Mouse (Mus musculus) neutrophil, adult 59 days (primary cell): ENCODE data around the gene Ppp1r3e. TPM values are rescaled to one million over a fixed set of nuclear protein-coding genes. Genes with fewer than 3 reads are reported as not detected.

Source experiments
- total RNA-seq, 2 experiments: library from RNA; stranded (reverse); gene quantifications; 1 replicate in 1 of 2; 2 replicates in 1 of 2; pipeline ENCODE4 v1.2.4; 2023

Gene Ppp1r3e
- total RNA-seq = 1 to 10 TPM; 2.4 to 2.5 TPM

GRCm38 (mm10) chr14:54877048-54877715, at the start of gene Ppp1r3e:
TSS of gene Ppp1r3e (minus strand) at chr14:54877550.

GRCm38 (mm10) chr14:54925349-54926342, 48.3 kb upstream of the Ppp1r3e start, which contains the start of gene Efs:
TSS of gene Efs (minus strand) at chr14:54926126.

DNA sequence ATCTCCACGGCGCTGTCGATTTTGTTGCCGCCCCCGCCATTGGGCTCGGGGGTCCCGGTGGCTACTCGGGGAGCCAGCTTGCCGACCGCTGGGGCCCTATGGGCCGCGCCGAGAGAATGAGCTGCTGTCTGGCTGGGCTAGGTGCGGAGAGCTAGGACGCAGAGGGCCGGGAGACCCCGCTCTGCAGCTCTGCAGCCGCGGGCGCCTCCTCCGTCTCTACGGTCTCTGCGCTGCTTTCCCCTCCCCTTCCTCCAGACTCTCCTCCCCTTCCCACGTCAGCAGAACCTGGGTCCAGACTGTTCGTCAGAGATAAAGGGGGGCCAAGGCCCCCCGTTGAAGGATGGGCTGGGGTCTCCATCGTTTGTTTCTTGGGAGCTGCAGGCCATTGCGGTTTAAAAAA, 35.5 kb upstream of the Ppp1r3e start, which contains the start of gene Slc22a17:
Gene Slc22a17, minus strand, starts transcription at position 247 of the 400 bp plus-strand sequence.

GRCm38 (mm10) chr14:54892200-54892599, 14.8 kb upstream of the Ppp1r3e start, which contains the start of gene Pabpn1:
TSS of gene Pabpn1 (plus strand) at chr14:54892500.

GRCm38 (mm10) chr14:54883154-54884021, 6.0 kb upstream of the Ppp1r3e start, which contains the start of the genes Bcl2l2 and Gm20521:
TSS of gene Bcl2l2 (plus strand) at chr14:54883377.
TSS of gene Gm20521 (plus strand) at chr14:54883441.

GRCm38 (mm10) chr14:54870861-54871260, 6.5 kb downstream of the Ppp1r3e start, which contains the start of gene Homez:
TSS of gene Homez (minus strand) at chr14:54870961.

Other genes with a start within 250 kb of the Ppp1r3e start
- gene Gm17606, start 236.6 kb downstream of the Ppp1r3e start, total RNA-seq = not detected
- 1 to 10 TPM; 2.1 to 2.4 TPM for gene Cdh24, start 236.2 kb downstream of the Ppp1r3e start, total RNA-seq
- 10 to 100 TPM; 28.6 to 30.0 TPM for gene 1700123O20Rik, start 191.3 kb downstream of the Ppp1r3e start, total RNA-seq
- 100 to 1,000 TPM; 231 to 260 TPM for gene Acin1, start 190.6 kb downstream of the Ppp1r3e start, total RNA-seq
- under 1 TPM; 0.31 to 0.38 TPM for gene Gm29776, start 178.7 kb downstream of the Ppp1r3e start, total RNA-seq
- 100 to 1,000 TPM; 146 to 191 TPM for gene Cebpe, start 165.4 kb downstream of the Ppp1r3e start, total RNA-seq
- gene Slc7a8, start 95.6 kb downstream of the Ppp1r3e start, total RNA-seq = 1 to 10 TPM; 5.3 to 5.6 TPM
- gene Rnf212b, start 63.4 kb downstream of the Ppp1r3e start, total RNA-seq = not detected
- 10 to 100 TPM; 12.0 to 12.3 TPM for gene Homez, start 6.6 kb downstream of the Ppp1r3e start, total RNA-seq
- 10 to 100 TPM in 1 of 2 experiments, 1 to 10 TPM in 1; 8.3 to 13.1 TPM for gene Bcl2l2, start 5.8 kb upstream of the Ppp1r3e start, total RNA-seq
- 1 to 10 TPM in 1 of 2 experiments, not detected in 1; 3.2 TPM for gene Gm20521, start 5.9 kb upstream of the Ppp1r3e start, total RNA-seq
- gene Pabpn1, start 14.9 kb upstream of the Ppp1r3e start, total RNA-seq = 100 to 1,000 TPM; 141 to 157 TPM
- gene Slc22a17, start 35.6 kb upstream of the Ppp1r3e start, total RNA-seq = under 1 TPM; 0.27 to 0.49 TPM
- gene Efs, start 48.6 kb upstream of the Ppp1r3e start, total RNA-seq = not detected
- gene Il25, start 55.1 kb upstream of the Ppp1r3e start, total RNA-seq = not detected
- not detected for gene Cmtm5, start 58.7 kb upstream of the Ppp1r3e start, total RNA-seq
- gene Myh6, start 89.4 kb upstream of the Ppp1r3e start, total RNA-seq = not detected
- gene Gm17428, start 99.4 kb upstream of the Ppp1r3e start, total RNA-seq = not detected
- gene Myh7, start 117.1 kb upstream of the Ppp1r3e start, total RNA-seq = under 1 TPM in 1 of 2 experiments, not detected in 1; 0.09 TPM
- 10 to 100 TPM; 39.0 to 42.8 TPM for gene Ngdn, start 137.9 kb upstream of the Ppp1r3e start, total RNA-seq
- 1 to 10 TPM; 1.4 to 1.9 TPM for gene Zfhx2, start 214.8 kb upstream of the Ppp1r3e start, total RNA-seq
- gene Thtpa, start 217.2 kb upstream of the Ppp1r3e start, total RNA-seq = 1 to 10 TPM; 2.7 to 3.1 TPM
- 10 to 100 TPM; 42.3 to 46.1 TPM for gene Ap1g2, start 229.0 kb upstream of the Ppp1r3e start, total RNA-seq
- not detected for gene Jph4, start 239.4 kb upstream of the Ppp1r3e start, total RNA-seq